In genomic region chr3:149306291-149306690, GRCm38 (mm10) we compare ENCODE assay signal across 20 mouse cellular contexts.
DNase-seq lines count a peak whose midpoint lies in the region; ATAC-seq and TF ChIP-seq lines count a peak whose summit lies in the region.
"Had no signal": no experiment of that assay in that cellular context is flagged by ENCODE, and none has a peak within 500 bp of the region (broad histone marks: within the 10 kb centered on the region; RNA-seq: fewer than 3 reads in every experiment).

No protein-coding gene starts in this region.

- H3K27ac ChIP-seq in CH12.LX (ENCODE audit: insufficient read depth, low read depth), result no peak overlapping the region
- H3K27ac ChIP-seq in kidney, embryonic 15.5 days, result no peak overlapping the region
- H3K27ac ChIP-seq: embryonic facial prominence, embryonic 10.5 days; gastrocnemius, adult 2 months; heart, embryonic 13.5 days; hindbrain, embryonic 12.5 days had no signal

- dilution Hi-C loops in CH12.LX (cut with MboI; ENCODE audit: extremely low pct_ligation_motif_present, extremely low pct_unique_long_range_greater_than_20kb, low sequenced_read_pairs), result no loop called here

- peak; percentile 37 for DNase-seq in embryo, embryonic 11 days
- no peak for DNase-seq in embryo, embryonic 9.5 days (ENCODE audit: extremely low spot score)
- DNase-seq in heart, adult 11 months, result peak; percentile 56
- DNase-seq in heart, postnatal 36 days, result no peak
- peak; percentile 40 for DNase-seq in CH12.LX (ENCODE audit: extremely low read depth)
- DNase-seq in induced T-regulatory cell, adult 2 months (ENCODE audit: low read depth), result peak; percentile 9
- DNase-seq in T-cell, adult 2 months (ENCODE audit: low spot score), result no peak
- DNase-seq: adrenal gland, postnatal 14 days; B cell, adult 2 months; cerebellum, adult 11-12 months; cerebellum, adult 9-10 months; cerebellum, postnatal 25 days; gastrocnemius, adult 2 months; gastrocnemius, postnatal 25 days; heart, postnatal 4 days had no signal

- in situ Hi-C loops in CH12.LX (cut with MboI; ENCODE audit: low pct_ligation_motif_present, low pct_unique_long_range_greater_than_20kb, low sequenced_read_pairs), result no loop called here

- intact Hi-C loops in heart, postnatal 36 days (cut with DNase I), result no loop called here

- no peaks in the 10 kb centered on the region for H3K79me2 ChIP-seq in CH12.LX (replicated peaks; ENCODE audit: control insufficient read depth, extremely low read depth, insufficient read depth, poor library complexity, severe bottlenecking)

- 39% methylated on average over 5 of the region's 5 CpGs for WGBS in kidney, embryonic 15.5 days

- TF ChIP-seq EP300 in CH12.LX (IDR thresholded peaks at IDR 0.05; ENCODE audit: low read length), result no peak

- no peak for TF ChIP-seq RAD21 in CH12.LX (IDR thresholded peaks at IDR 0.05; ENCODE audit: low read depth, low read length)

- no peaks in the 10 kb centered on the region for H3K27me3 ChIP-seq in CH12.LX (replicated peaks)
- no peaks in the 10 kb centered on the region for H3K27me3 ChIP-seq in kidney, embryonic 15.5 days
- H3K27me3 ChIP-seq: heart, embryonic 13.5 days had no signal

- TF ChIP-seq CTCF in CH12.LX (conservative IDR thresholded peaks at IDR 0.05 in 1 of 2, IDR thresholded peaks at IDR 0.05 in 1 of 2; ENCODE audit: low read depth in 2 of 2, low read length in 2 of 2), result no peak

- peaks cover 5 to 38% of the 10 kb centered on the region in 2 experiments for H3K4me1 ChIP-seq in CH12.LX (ENCODE audit: control insufficient read depth in 1 of 2, insufficient read depth in 2 of 2)
- H3K4me1 ChIP-seq in kidney, embryonic 15.5 days, result peaks cover 4% of the 10 kb centered on the region; the same call in 1 of the 2 replicates
- H3K4me1 ChIP-seq: heart, embryonic 13.5 days had no signal

- H3K36me3 ChIP-seq in CH12.LX (replicated peaks in 1 of 2; ENCODE audit: control insufficient read depth in 1 of 2, insufficient read depth in 1 of 2, low read length in 1 of 2), result no peaks in the 10 kb centered on the region
- no peaks in the 10 kb centered on the region for H3K36me3 ChIP-seq in kidney, embryonic 15.5 days
- H3K36me3 ChIP-seq: embryonic facial prominence, embryonic 10.5 days; heart, embryonic 13.5 days; hindbrain, embryonic 12.5 days had no signal

- no peak overlapping the region; the same call in 1 of the 2 replicates for H3K9ac ChIP-seq in CH12.LX (ENCODE audit: insufficient read depth, low read depth)
- no peak overlapping the region for H3K9ac ChIP-seq in kidney, embryonic 15.5 days
- H3K9ac ChIP-seq: heart, embryonic 13.5 days; hindbrain, embryonic 12.5 days had no signal

- H3K4me2 ChIP-seq in CH12.LX (ENCODE audit: insufficient read depth, low read depth, poor library complexity, severe bottlenecking), result no peak overlapping the region
- H3K4me2 ChIP-seq in kidney, embryonic 15.5 days, result no peak overlapping the region
- H3K4me2 ChIP-seq: heart, embryonic 13.5 days; hindbrain, embryonic 12.5 days had no signal

- ATAC-seq in kidney, embryonic 15.5 days (replicated peaks; ENCODE audit: low FRiP score), result no peak
- ATAC-seq: hindbrain, embryonic 16.5 days had no signal

- no peak for TF ChIP-seq POLR2A in CH12.LX (IDR thresholded peaks at IDR 0.05; ENCODE audit: low read depth, low read length)

- H3K9me3 ChIP-seq in CH12.LX (replicated peaks; ENCODE audit: low read length), result no peaks in the 10 kb centered on the region
- no peaks in the 10 kb centered on the region for H3K9me3 ChIP-seq in kidney, embryonic 15.5 days (replicated peaks)
- H3K9me3 ChIP-seq: embryonic facial prominence, embryonic 10.5 days; heart, embryonic 13.5 days; hindbrain, embryonic 12.5 days had no signal

- H3K4me3 ChIP-seq in CH12.LX (replicated peaks in 1 of 3; ENCODE audit: low read depth in 2 of 3, low read length in 2 of 3, poor library complexity in 1 of 3), result no peak overlapping the region
- H3K4me3 ChIP-seq in kidney, embryonic 15.5 days (replicated peaks), result no peak overlapping the region
- H3K4me3 ChIP-seq: embryonic facial prominence, embryonic 10.5 days; gastrocnemius, adult 2 months; heart, embryonic 13.5 days; hindbrain, embryonic 12.5 days had no signal

TF ChIP-seq in CH12.LX, 34 proteins besides CTCF, POLR2A, EP300 and RAD21:
- no peak for TF ChIP-seq USF2 (conservative IDR thresholded peaks at IDR 0.05; ENCODE audit: low read depth, low read length)
- no peak for TF ChIP-seq TBP (conservative IDR thresholded peaks at IDR 0.05; ENCODE audit: low read depth, low read length)
- TF ChIP-seq MAZ (IDR thresholded peaks at IDR 0.05; ENCODE audit: low read depth, low read length), result no peak
- no peak for TF ChIP-seq MYC (IDR thresholded peaks at IDR 0.05; ENCODE audit: low read depth, low read length)
- TF ChIP-seq USF1 (IDR thresholded peaks at IDR 0.05; ENCODE audit: low read depth, low read length), result no peak
- peak; percentile 9; the same call in 1 of the 2 replicates for TF ChIP-seq JUND (conservative IDR thresholded peaks at IDR 0.05; ENCODE audit: low read depth, low read length)
- no peak for TF ChIP-seq ZMIZ1 (IDR thresholded peaks at IDR 0.05; ENCODE audit: low read depth, low read length)
- TF ChIP-seq ZNF384 (IDR thresholded peaks at IDR 0.05; ENCODE audit: low read depth, low read length), result peak; percentile 94
- TF ChIP-seq CHD1 (IDR thresholded peaks at IDR 0.05; ENCODE audit: low read depth, low read length), result 0 out of 2 replicates have a peak, but pooled peaks have one; percentile 37
- no peak for TF ChIP-seq ELF1 (IDR thresholded peaks at IDR 0.05; ENCODE audit: low read depth, low read length)
- TF ChIP-seq BHLHE40 (IDR thresholded peaks at IDR 0.05; ENCODE audit: low read depth, low read length), result peak; percentile 89
- no peak for TF ChIP-seq ZKSCAN1 (IDR thresholded peaks at IDR 0.05; ENCODE audit: borderline replicate concordance, low read depth, low read length)
- no peak for TF ChIP-seq MXI1 (IDR thresholded peaks at IDR 0.05; ENCODE audit: low read depth, low read length)

Comparison
In these comparisons a context has a peak if more than half of its experiments do, and no peak if none do; other contexts are left out.
1. DNase-seq: peak in embryo, embryonic 11 days (single experiment), heart, adult 11 months (single experiment), CH12.LX (single experiment) and induced T-regulatory cell, adult 2 months (single experiment); none in embryo, embryonic 9.5 days (single experiment), heart, postnatal 36 days (0 of 2) and T-cell, adult 2 months (single experiment).